Mouse (Mus musculus): ENCODE data around the gene Gtpbp8. TPM values are rescaled to one million over a fixed set of nuclear protein-coding genes. Genes with fewer than 3 reads are reported as not detected.

Gtpbp8 gene
- polyA plus RNA-seq, 1 experiment from 2014 or later = 26.3 TPM

GRCm38 (mm10) chr16:44695859-44696620 is 50.1 kb downstream of the Gtpbp8 start:
- Histone ChIP-seq H3K9ac (ENCODE audit: low read length) (no peak overlapping the region), H3K4me1 (ENCODE audit: control insufficient read depth, insufficient read depth, low read length) (peaks cover 25% of the 10 kb centered on the region), H3K4me3 (replicated peaks; ENCODE audit: low read length) (no peak overlapping the region), H3K27me3 (ENCODE audit: control insufficient read depth, insufficient read depth, low read length) (no peaks in the 10 kb centered on the region), H3K27ac (ENCODE audit: low read length) (peak overlapping the region; percentile 84), H3K9me3 (replicated peaks; ENCODE audit: control insufficient read depth, low read length) (no peaks in the 10 kb centered on the region), H3K4me2 (ENCODE audit: low read depth, low read length) (0 out of 2 replicates have a peak overlapping the region, but pooled peaks have one; percentile 6), H3K36me3 (ENCODE audit: control insufficient read depth, insufficient read depth, low read length) (no peaks in the 10 kb centered on the region)
- peak; percentile 91 for ATAC-seq (ENCODE audit: insufficient read depth, low FRiP score)
- WGBS = 32% methylated on average over 12 of the region's 12 CpGs

DNA sequence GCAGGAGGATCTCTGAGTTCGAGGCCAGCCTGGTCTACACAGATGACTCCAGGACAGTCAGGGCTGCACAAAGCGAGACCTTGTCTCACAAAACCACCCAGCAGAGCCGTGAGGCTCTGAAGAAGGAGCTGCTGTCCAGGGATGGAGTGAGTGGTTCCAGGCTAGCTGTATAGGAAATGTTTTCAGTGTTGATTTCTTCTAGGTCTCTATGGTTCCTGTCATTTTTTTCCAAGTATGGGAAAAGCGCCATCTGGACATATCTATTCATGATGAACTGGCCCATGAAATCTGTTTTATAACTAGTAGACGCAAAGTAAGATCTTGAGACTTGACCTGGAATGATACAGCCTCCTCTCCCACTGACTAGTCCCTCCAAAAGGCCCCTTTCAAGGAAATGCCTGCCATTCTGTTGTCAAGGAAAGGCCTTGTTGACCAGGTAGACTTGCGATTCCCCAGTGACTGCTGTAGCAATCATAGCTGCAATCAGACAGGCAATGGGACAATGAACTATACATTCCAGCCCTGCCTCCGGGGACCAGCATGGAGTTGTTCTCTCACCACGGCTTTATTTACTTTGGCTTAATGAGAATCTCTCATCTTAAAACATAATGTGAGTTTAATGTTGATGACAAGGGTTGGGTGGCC is 50.8 kb downstream of the Gtpbp8 start:
- Histone ChIP-seq H3K4me3 (replicated peaks; ENCODE audit: low read length) (no peak overlapping the region), H3K9me3 (replicated peaks; ENCODE audit: control insufficient read depth, low read length) (no peaks in the 10 kb centered on the region), H3K4me2 (ENCODE audit: low read depth, low read length) (0 out of 2 replicates have a peak overlapping the region, but pooled peaks have one; percentile 6), H3K9ac (ENCODE audit: low read length) (no peak overlapping the region), H3K27ac (ENCODE audit: low read length) (peak overlapping the region; percentile 84), H3K36me3 (ENCODE audit: control insufficient read depth, insufficient read depth, low read length) (no peaks in the 10 kb centered on the region), H3K4me1 (ENCODE audit: control insufficient read depth, insufficient read depth, low read length) (peaks cover 25% of the 10 kb centered on the region), H3K27me3 (ENCODE audit: control insufficient read depth, insufficient read depth, low read length) (no peaks in the 10 kb centered on the region)
- WGBS = 52% methylated on average over 8 of the region's 8 CpGs
- peak; percentile 25 for ATAC-seq (ENCODE audit: insufficient read depth, low FRiP score)

DNA sequence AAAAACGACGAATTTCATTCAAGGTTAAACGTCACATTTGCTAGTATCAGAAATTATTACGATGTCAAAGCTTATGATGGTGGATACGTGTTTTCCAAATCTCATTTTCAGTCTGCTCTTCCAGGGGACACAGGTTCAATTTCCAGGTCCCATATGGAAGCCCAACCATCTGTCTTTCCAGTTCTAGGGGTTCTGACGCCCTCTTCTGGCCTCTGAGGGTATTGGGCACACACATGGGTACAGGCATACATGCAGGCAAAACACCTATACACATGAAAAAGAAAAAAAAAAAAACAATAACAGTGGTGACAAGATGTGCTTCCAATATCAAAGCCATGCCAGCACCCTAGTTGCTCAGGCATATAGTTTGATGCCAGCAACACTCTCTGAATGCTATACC is 52.5 kb downstream of the Gtpbp8 start:
- no peak for ATAC-seq (ENCODE audit: insufficient read depth, low FRiP score)
- Histone ChIP-seq H3K9me3 (replicated peaks; ENCODE audit: control insufficient read depth, low read length) (no peaks in the 10 kb centered on the region), H3K27me3 (ENCODE audit: control insufficient read depth, insufficient read depth, low read length) (no peaks in the 10 kb centered on the region), H3K36me3 (ENCODE audit: control insufficient read depth, insufficient read depth, low read length) (no peaks in the 10 kb centered on the region), H3K27ac (ENCODE audit: low read length) (no peak overlapping the region), H3K4me1 (ENCODE audit: control insufficient read depth, insufficient read depth, low read length) (peaks cover 27% of the 10 kb centered on the region), H3K4me2 (ENCODE audit: low read depth, low read length) (no peak overlapping the region), H3K9ac (ENCODE audit: low read length) (no peak overlapping the region), H3K4me3 (replicated peaks; ENCODE audit: low read length) (no peak overlapping the region)
- 70% methylated on average over 6 of the region's 6 CpGs for WGBS

DNA sequence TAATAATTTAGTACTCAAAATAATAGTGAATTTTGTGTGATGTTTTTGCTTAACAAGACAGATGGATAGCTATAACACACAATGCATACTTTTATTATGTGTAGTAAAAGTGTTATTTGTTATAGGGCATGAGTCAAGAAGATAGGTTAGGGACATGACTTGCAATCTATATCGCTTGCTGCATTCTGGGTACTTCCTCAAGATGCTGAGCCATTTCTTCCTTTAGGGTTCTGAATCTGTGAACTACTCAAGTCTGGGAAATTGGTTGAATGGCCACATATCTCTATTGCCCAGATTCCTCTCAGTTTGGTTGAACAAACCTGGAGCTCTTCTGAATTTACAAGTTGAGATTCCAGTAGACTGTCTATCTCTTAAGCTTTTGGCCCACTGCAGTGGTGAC is 53.6 kb downstream of the Gtpbp8 start:
- ATAC-seq (ENCODE audit: insufficient read depth, low FRiP score) = no peak
- Histone ChIP-seq H3K27me3 (ENCODE audit: control insufficient read depth, insufficient read depth, low read length) (no peaks in the 10 kb centered on the region), H3K9ac (ENCODE audit: low read length) (no peak overlapping the region), H3K9me3 (replicated peaks; ENCODE audit: control insufficient read depth, low read length) (no peaks in the 10 kb centered on the region), H3K27ac (ENCODE audit: low read length) (no peak overlapping the region), H3K4me2 (ENCODE audit: low read depth, low read length) (no peak overlapping the region), H3K4me3 (replicated peaks; ENCODE audit: low read length) (no peak overlapping the region), H3K36me3 (ENCODE audit: control insufficient read depth, insufficient read depth, low read length) (no peaks in the 10 kb centered on the region), H3K4me1 (ENCODE audit: control insufficient read depth, insufficient read depth, low read length) (peaks cover 26% of the 10 kb centered on the region)
- 92% methylated on average over 1 of the region's 1 CpGs for WGBS

- Histone ChIP-seq H3K4me1 (ENCODE audit: control insufficient read depth, insufficient read depth, low read length) (peaks cover 26% of the 10 kb centered on the region), H3K4me2 (ENCODE audit: low read depth, low read length) (peak overlapping the region; percentile 31), H3K27ac (ENCODE audit: low read length) (no peak overlapping the region; the same call in 1 of the 2 replicates), H3K27me3 (ENCODE audit: control insufficient read depth, insufficient read depth, low read length) (no peaks in the 10 kb centered on the region), H3K4me3 (replicated peaks; ENCODE audit: low read length) (no peak overlapping the region), H3K9me3 (replicated peaks; ENCODE audit: control insufficient read depth, low read length) (no peaks in the 10 kb centered on the region), H3K9ac (ENCODE audit: low read length) (peak overlapping the region; percentile 35; the same call in 1 of the 2 replicates), H3K36me3 (ENCODE audit: control insufficient read depth, insufficient read depth, low read length) (no peaks in the 10 kb centered on the region)
- WGBS = 48% methylated on average over 17 of the region's 17 CpGs
- ATAC-seq (ENCODE audit: insufficient read depth, low FRiP score) = no peak
Observed at GRCm38 (mm10) chr16:44691561-44692141, 54.5 kb downstream of the Gtpbp8 start.

GRCm38 (mm10) chr16:44691066-44691465 is 55.1 kb downstream of the Gtpbp8 start:
- 81% methylated on average over 2 of the region's 2 CpGs for WGBS
- no peak for ATAC-seq (ENCODE audit: insufficient read depth, low FRiP score)
- Histone ChIP-seq H3K9ac (ENCODE audit: low read length) (no peak overlapping the region), H3K27ac (ENCODE audit: low read length) (no peak overlapping the region), H3K4me3 (replicated peaks; ENCODE audit: low read length) (no peak overlapping the region), H3K36me3 (ENCODE audit: control insufficient read depth, insufficient read depth, low read length) (no peaks in the 10 kb centered on the region), H3K27me3 (ENCODE audit: control insufficient read depth, insufficient read depth, low read length) (no peaks in the 10 kb centered on the region), H3K9me3 (replicated peaks; ENCODE audit: control insufficient read depth, low read length) (no peaks in the 10 kb centered on the region), H3K4me2 (ENCODE audit: low read depth, low read length) (no peak overlapping the region), H3K4me1 (ENCODE audit: control insufficient read depth, insufficient read depth, low read length) (peaks cover 23% of the 10 kb centered on the region)

GRCm38 (mm10) chr16:44690501-44690900 is 55.7 kb downstream of the Gtpbp8 start:
- H3K9ac ChIP-seq (ENCODE audit: low read length) = no peak overlapping the region
- no peak overlapping the region for H3K4me3 ChIP-seq (replicated peaks; ENCODE audit: low read length)
- no peaks in the 10 kb centered on the region for H3K27me3 ChIP-seq (ENCODE audit: control insufficient read depth, insufficient read depth, low read length)
- H3K4me2 ChIP-seq (ENCODE audit: low read depth, low read length) = no peak overlapping the region
- peaks cover 20% of the 10 kb centered on the region for H3K4me1 ChIP-seq (ENCODE audit: control insufficient read depth, insufficient read depth, low read length)
- no peak for ATAC-seq (ENCODE audit: insufficient read depth, low FRiP score)
- H3K27ac ChIP-seq (ENCODE audit: low read length) = no peak overlapping the region
- H3K9me3 ChIP-seq (replicated peaks; ENCODE audit: control insufficient read depth, low read length) = no peaks in the 10 kb centered on the region
- WGBS = 72% methylated on average over 2 of the region's 2 CpGs
- H3K36me3 ChIP-seq (ENCODE audit: control insufficient read depth, insufficient read depth, low read length) = no peaks in the 10 kb centered on the region

DNA sequence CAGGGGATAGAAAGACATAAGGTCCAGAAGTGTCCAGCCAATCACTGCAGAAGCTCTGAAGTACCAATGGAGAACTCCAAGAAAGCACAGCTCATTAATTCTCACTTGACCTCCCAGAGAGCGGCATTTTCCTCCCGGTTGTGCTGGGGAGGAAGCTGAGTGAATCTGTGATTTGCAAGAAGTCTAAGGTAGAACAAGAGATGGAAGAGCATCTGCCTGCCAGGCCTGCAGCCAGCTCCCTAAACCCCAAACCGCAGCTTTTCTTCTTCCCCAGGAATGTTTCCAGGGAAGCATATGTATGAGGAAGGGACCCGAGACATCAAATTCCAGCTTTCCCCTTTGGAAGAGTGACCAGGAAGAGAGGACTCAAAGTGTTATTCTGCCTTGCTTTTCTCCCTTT is 57.7 kb downstream of the Gtpbp8 start:
- H3K27ac ChIP-seq (ENCODE audit: low read length) = peak overlapping the region; percentile 38; the same call in 1 of the 2 replicates
- no peak for ATAC-seq (ENCODE audit: insufficient read depth, low FRiP score)
- H3K9me3 ChIP-seq (replicated peaks; ENCODE audit: control insufficient read depth, low read length) = no peaks in the 10 kb centered on the region
- H3K9ac ChIP-seq (ENCODE audit: low read length) = no peak overlapping the region
- no peaks in the 10 kb centered on the region for H3K36me3 ChIP-seq (ENCODE audit: control insufficient read depth, insufficient read depth, low read length)
- H3K4me1 ChIP-seq (ENCODE audit: control insufficient read depth, insufficient read depth, low read length) = peaks cover 18% of the 10 kb centered on the region
- no peak overlapping the region for H3K4me3 ChIP-seq (replicated peaks; ENCODE audit: low read length)
- 18% methylated on average over 4 of the region's 4 CpGs for WGBS
- H3K4me2 ChIP-seq (ENCODE audit: low read depth, low read length) = no peak overlapping the region
- no peaks in the 10 kb centered on the region for H3K27me3 ChIP-seq (ENCODE audit: control insufficient read depth, insufficient read depth, low read length)
